Mouse (Mus musculus): Measurements from ENCODE around the gene Gli1.

DNA sequence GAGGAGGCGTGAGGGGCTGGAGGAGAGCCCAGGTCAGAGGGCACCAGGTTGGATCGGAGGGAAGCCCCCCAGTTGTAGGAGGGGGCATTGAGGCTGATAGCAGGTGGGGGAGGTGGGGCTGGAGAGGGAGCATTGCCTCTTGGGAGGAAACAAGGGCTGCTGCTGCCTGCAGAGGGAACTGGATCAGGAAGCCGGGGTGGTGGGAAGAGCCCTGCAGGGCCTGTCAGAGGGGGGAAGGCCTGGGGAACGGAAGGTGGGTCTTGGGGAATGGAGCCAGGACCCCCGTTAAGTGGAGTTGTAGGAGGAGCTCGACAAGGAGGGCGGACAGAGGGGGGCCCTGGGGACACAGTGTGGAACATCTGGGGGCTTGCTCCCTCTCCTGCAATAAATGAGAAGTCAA lies 55.6 kb downstream of the Gli1 start:
- TF ChIP-seq POLR2A (IDR thresholded peaks at IDR 0.05; ENCODE audit: insufficient read depth, low read depth, low read length) (no peak), CTCF (IDR thresholded peaks at IDR 0.05; ENCODE audit: insufficient read depth, low read depth, low read length) (no peak)
